Mouse (Mus musculus): Measurements from ENCODE around the gene Ube2m. TPM values are rescaled to one million over a fixed set of nuclear protein-coding genes. Genes with fewer than 3 reads are reported as not detected.

The Ube2m gene
- total and polyA plus RNA-seq, 3 experiments = 134 to 272 (median 244) TPM

GRCm38 (mm10) chr7:12986906-12987305, 51.2 kb downstream of the Ube2m start:
- H3K9me3 ChIP-seq (replicated peaks; ENCODE audit: low read length) = no peaks in the 10 kb centered on the region
- no peak overlapping the region for H3K27ac ChIP-seq (ENCODE audit: insufficient read depth, low read depth)
- H3K36me3 ChIP-seq (replicated peaks in 1 of 2; ENCODE audit: control insufficient read depth in 1 of 2, insufficient read depth in 1 of 2, low read length in 1 of 2) = peaks cover 7 to 32% of the 10 kb centered on the region in 2 experiments
- TF ChIP-seq MAZ (IDR thresholded peaks at IDR 0.05; ENCODE audit: low read depth, low read length) (no peak), HCFC1 (IDR thresholded peaks at IDR 0.05; ENCODE audit: low read depth, low read length) (no peak), ELF1 (IDR thresholded peaks at IDR 0.05; ENCODE audit: low read depth, low read length) (no peak), IRF4 (IDR thresholded peaks at IDR 0.05; ENCODE audit: low read depth, low read length) (no peak), MXI1 (IDR thresholded peaks at IDR 0.05; ENCODE audit: low read depth, low read length) (no peak), ZC3H11A (IDR thresholded peaks at IDR 0.05; ENCODE audit: low read depth, low read length) (no peak), CHD1 (IDR thresholded peaks at IDR 0.05; ENCODE audit: low read depth, low read length) (no peak), ZNF384 (IDR thresholded peaks at IDR 0.05; ENCODE audit: low read depth, low read length) (no peak), BHLHE40 (IDR thresholded peaks at IDR 0.05; ENCODE audit: low read depth, low read length) (no peak), JUN (IDR thresholded peaks at IDR 0.05; ENCODE audit: insufficient read depth, low read depth, low read length) (no peak), GABPA (IDR thresholded peaks at IDR 0.05; ENCODE audit: insufficient replicate concordance, low read depth, low read length) (no peak), EP300 (IDR thresholded peaks at IDR 0.05; ENCODE audit: low read length) (no peak), JUND (conservative IDR thresholded peaks at IDR 0.05; ENCODE audit: low read depth, low read length) (no peak), ZKSCAN1 (IDR thresholded peaks at IDR 0.05; ENCODE audit: borderline replicate concordance, low read depth, low read length) (no peak), TBP (conservative IDR thresholded peaks at IDR 0.05; ENCODE audit: low read depth, low read length) (no peak), USF1 (IDR thresholded peaks at IDR 0.05; ENCODE audit: low read depth, low read length) (no peak)
- no peaks in the 10 kb centered on the region for H3K79me2 ChIP-seq (replicated peaks; ENCODE audit: control insufficient read depth, extremely low read depth, insufficient read depth, poor library complexity, severe bottlenecking)
- in situ Hi-C loops (cut with MboI; ENCODE audit: low pct_ligation_motif_present, low pct_unique_long_range_greater_than_20kb, low sequenced_read_pairs) = loop anchor here (10.0 kb wide), 1 partner anchor 62 kb away; the partner anchor contains the start of genes Rnf225 and Rps5
- H3K9ac ChIP-seq (ENCODE audit: insufficient read depth, low read depth) = no peak overlapping the region
- DNase-seq (ENCODE audit: extremely low read depth) = no peak
- H3K4me3 ChIP-seq (replicated peaks in 1 of 3; ENCODE audit: low read depth in 2 of 3, low read length in 2 of 3, poor library complexity in 1 of 3) = no peak overlapping the region
- H3K4me2 ChIP-seq (ENCODE audit: insufficient read depth, low read depth, poor library complexity, severe bottlenecking) = no peak overlapping the region
- dilution Hi-C loops (cut with MboI; ENCODE audit: extremely low pct_ligation_motif_present, extremely low pct_unique_long_range_greater_than_20kb, low sequenced_read_pairs) = no loop called here
- H3K27me3 ChIP-seq (replicated peaks) = no peaks in the 10 kb centered on the region
- peaks cover 0 to 12% of the 10 kb centered on the region in 2 experiments; a peak in 2 of 4 replicates for H3K4me1 ChIP-seq (ENCODE audit: control insufficient read depth in 1 of 2, insufficient read depth in 2 of 2)

GRCm38 (mm10) chr7:12985724-12986123, 52.4 kb downstream of the Ube2m start:
- Histone ChIP-seq H3K79me2 (replicated peaks; ENCODE audit: control insufficient read depth, extremely low read depth, insufficient read depth, poor library complexity, severe bottlenecking) (no peaks in the 10 kb centered on the region), H3K9me3 (replicated peaks; ENCODE audit: low read length) (no peaks in the 10 kb centered on the region), H3K27ac (ENCODE audit: insufficient read depth, low read depth) (no peak overlapping the region), H3K36me3 (replicated peaks in 1 of 2; ENCODE audit: control insufficient read depth in 1 of 2, insufficient read depth in 1 of 2, low read length in 1 of 2) (peaks cover 12 to 37% of the 10 kb centered on the region in 2 experiments), H3K9ac (ENCODE audit: insufficient read depth, low read depth) (no peak overlapping the region), H3K4me1 (ENCODE audit: control insufficient read depth in 1 of 2, insufficient read depth in 2 of 2) (peaks cover 0 to 18% of the 10 kb centered on the region in 2 experiments; a peak in 2 of 4 replicates), H3K27me3 (replicated peaks) (no peaks in the 10 kb centered on the region), H3K4me3 (replicated peaks in 1 of 3; ENCODE audit: low read depth in 2 of 3, low read length in 2 of 3, poor library complexity in 1 of 3) (no peak overlapping the region), H3K4me2 (ENCODE audit: insufficient read depth, low read depth, poor library complexity, severe bottlenecking) (no peak overlapping the region)
- in situ Hi-C loops (cut with MboI; ENCODE audit: low pct_ligation_motif_present, low pct_unique_long_range_greater_than_20kb, low sequenced_read_pairs) = loop anchor here (10.0 kb wide), 1 partner anchor 61 kb away; the partner anchor contains the start of genes Rnf225 and Rps5
- dilution Hi-C loops (cut with MboI; ENCODE audit: extremely low pct_ligation_motif_present, extremely low pct_unique_long_range_greater_than_20kb, low sequenced_read_pairs) = no loop called here
- TF ChIP-seq RCOR1 (conservative IDR thresholded peaks at IDR 0.05; ENCODE audit: low read depth, low read length) = no peak
- TF ChIP-seq ZMIZ1 (IDR thresholded peaks at IDR 0.05; ENCODE audit: low read depth, low read length) = no peak
- TF ChIP-seq GABPA (IDR thresholded peaks at IDR 0.05; ENCODE audit: insufficient replicate concordance, low read depth, low read length) = no peak
- no peak for TF ChIP-seq SMC3 (IDR thresholded peaks at IDR 0.05; ENCODE audit: low read depth, low read length)
- TF ChIP-seq RAD21 (IDR thresholded peaks at IDR 0.05; ENCODE audit: low read depth, low read length) = no peak
- TF ChIP-seq POLR2AphosphoS2 (IDR thresholded peaks at IDR 0.05; ENCODE audit: low read depth, low read length) = no peak
- no peak for TF ChIP-seq ETS1 (conservative IDR thresholded peaks at IDR 0.05; ENCODE audit: low read depth, low read length)
- no peak for TF ChIP-seq HCFC1 (IDR thresholded peaks at IDR 0.05; ENCODE audit: low read depth, low read length)
- DNase-seq (ENCODE audit: extremely low read depth) = no peak

All from CH12.LX (cell line).